Mouse (Mus musculus) testis, adult 2 months (tissue): ENCODE results near the gene Gadd45a.

Experiments
- CTCF ChIP-seq: fragments of 200-500 bp; IDR thresholded peaks from 2 replicates; pipeline ENCODE4 v1.5.1; 2012; ENCODE audit warnings: low read depth, mild to moderate bottlenecking, inconsistent platforms, low read length, moderate library complexity; ENCODE audit not compliant: control insufficient read depth, insufficient read depth, insufficient replicate concordance
- POLR2A ChIP-seq: fragments of 200-500 bp; IDR thresholded peaks from 2 replicates; pipeline ENCODE4 v1.6.1; 2012; ENCODE audit warnings: low read depth, mild to moderate bottlenecking, inconsistent platforms, low read length, moderate library complexity; ENCODE audit not compliant: control insufficient read depth

GRCm38 (mm10) chr6:67046937-67047336 lies 9.7 kb upstream of the Gadd45a start:
- TF ChIP-seq CTCF (no peak), POLR2A (no peak)
